16 mouse cellular contexts compared by ENCODE assay signal in genomic region chr7:129800461-129800867, GRCm38 (mm10).
DNase-seq lines count a peak whose midpoint lies in the region; ATAC-seq and TF ChIP-seq lines count a peak whose summit lies in the region.
"Had no signal": no experiment of that assay in that cellular context is flagged by ENCODE, and none has a peak within 500 bp of the region (broad histone marks: within the 10 kb centered on the region; RNA-seq: fewer than 3 reads in every experiment).

No protein-coding gene starts in this region.

- ATAC-seq in CD4-positive, CD25-positive, alpha-beta regulatory T cell, adult 4 months, result no peak
- peak; percentile 88 for ATAC-seq in lung, embryonic 14.5 days (ENCODE audit: insufficient read depth)
- ATAC-seq in intestine, embryonic 16.5 days, result peak; percentile 77
- no peak for ATAC-seq in heart, embryonic 11.5 days (replicated peaks; ENCODE audit: insufficient number of reproducible peaks, low FRiP score, low TSS enrichment)
- ATAC-seq: midbrain, embryonic 15.5 days; Patski had no signal

- H3K9ac ChIP-seq in lung, embryonic 14.5 days, result no peak overlapping the region
- H3K9ac ChIP-seq in intestine, embryonic 16.5 days (ENCODE audit: low read depth, low read length), result no peak overlapping the region
- H3K9ac ChIP-seq in heart, embryonic 11.5 days (ENCODE audit: low read depth, low read length), result no peak overlapping the region
- H3K9ac ChIP-seq: embryonic facial prominence, embryonic 12.5 days; heart, embryonic 12.5 days; midbrain, embryonic 15.5 days had no signal

- no peaks in the 10 kb centered on the region for H3K9me3 ChIP-seq in lung, embryonic 14.5 days (ENCODE audit: low read depth, low read length)
- H3K9me3 ChIP-seq in intestine, embryonic 16.5 days (ENCODE audit: control insufficient read depth, low read length), result no peaks in the 10 kb centered on the region
- H3K9me3 ChIP-seq in heart, embryonic 11.5 days (replicated peaks; ENCODE audit: control insufficient read depth, low read length), result no peaks in the 10 kb centered on the region
- H3K9me3 ChIP-seq: embryonic facial prominence, embryonic 12.5 days; heart, embryonic 12.5 days; midbrain, embryonic 15.5 days had no signal

- H3K4me1 ChIP-seq in lung, embryonic 14.5 days (ENCODE audit: insufficient read depth), result peaks cover 35% of the 10 kb centered on the region
- H3K4me1 ChIP-seq in lung, adult 2 months (ENCODE audit: control insufficient read depth, insufficient read depth, low read length), result no peaks in the 10 kb centered on the region
- H3K4me1 ChIP-seq in intestine, embryonic 16.5 days (ENCODE audit: control insufficient read depth, insufficient read depth, low read length), result peaks cover 30% of the 10 kb centered on the region
- H3K4me1 ChIP-seq in heart, embryonic 11.5 days (ENCODE audit: control insufficient read depth, insufficient read depth, low read length), result peaks cover 16% of the 10 kb centered on the region

- 25% methylated on average over 6 of the region's 6 CpGs for WGBS in lung, embryonic 14.5 days
- WGBS in lung, adult 2 months, result 29% methylated on average over 6 of the region's 6 CpGs
- WGBS in intestine, embryonic 16.5 days, result 42% methylated on average over 6 of the region's 6 CpGs
- 58% methylated on average over 6 of the region's 6 CpGs for WGBS in heart, embryonic 11.5 days (ENCODE audit: insufficient replicate concordance)

- DNase-seq in CD4-positive, CD25-positive, alpha-beta regulatory T cell, adult 2 months (ENCODE audit: low read depth, low spot score), result peak; percentile 13
- peak; percentile 90 for DNase-seq in lung, embryonic 14.5 days
- no peak for DNase-seq in lung, adult 2 months
- peak; percentile 38 to 39 for DNase-seq in thymus, postnatal 10 days (ENCODE audit: low spot score in 2 of 2)
- no peak for DNase-seq in heart, adult 9 months (ENCODE audit: low spot score in 2 of 2)
- DNase-seq: cerebellum, adult 11 months; gastrocnemius, postnatal 36 days; heart, postnatal 4 days; liver had no signal

- no peak for TF ChIP-seq CTCF in lung, embryonic 14.5 days (IDR thresholded peaks at IDR 0.05; ENCODE audit: low read depth)
- TF ChIP-seq CTCF in lung, adult 2 months (IDR thresholded peaks at IDR 0.05; ENCODE audit: insufficient read depth, low read length), result no peak

- peak overlapping the region; percentile 81; the same call in 1 of the 2 replicates for H3K27ac ChIP-seq in lung, embryonic 14.5 days (ENCODE audit: low read depth)
- no peak overlapping the region for H3K27ac ChIP-seq in intestine, embryonic 16.5 days (ENCODE audit: low read length)
- no peak overlapping the region for H3K27ac ChIP-seq in heart, embryonic 11.5 days (ENCODE audit: low read depth, low read length)
- H3K27ac ChIP-seq: midbrain, embryonic 15.5 days had no signal

- H3K27me3 ChIP-seq in lung, embryonic 14.5 days (ENCODE audit: insufficient read depth, low read length), result no peaks in the 10 kb centered on the region
- no peaks in the 10 kb centered on the region for H3K27me3 ChIP-seq in intestine, embryonic 16.5 days (replicated peaks; ENCODE audit: control insufficient read depth, insufficient read depth, low read length)
- H3K27me3 ChIP-seq in heart, embryonic 11.5 days (ENCODE audit: control insufficient read depth, insufficient read depth, low read length), result no peaks in the 10 kb centered on the region
- H3K27me3 ChIP-seq: embryonic facial prominence, embryonic 12.5 days; heart, embryonic 12.5 days; Patski had no signal

- H3K36me3 ChIP-seq in lung, embryonic 14.5 days (ENCODE audit: insufficient read depth), result no peaks in the 10 kb centered on the region
- no peaks in the 10 kb centered on the region for H3K36me3 ChIP-seq in intestine, embryonic 16.5 days (ENCODE audit: control insufficient read depth, insufficient read depth, low read length)
- no peaks in the 10 kb centered on the region for H3K36me3 ChIP-seq in heart, embryonic 11.5 days (ENCODE audit: control insufficient read depth, insufficient read depth, low read length)
- H3K36me3 ChIP-seq: embryonic facial prominence, embryonic 12.5 days; heart, embryonic 12.5 days; midbrain, embryonic 15.5 days had no signal

- no peak overlapping the region for H3K4me3 ChIP-seq in lung, embryonic 14.5 days (ENCODE audit: low read depth, low read length)
- no peak overlapping the region for H3K4me3 ChIP-seq in lung, adult 2 months (replicated peaks; ENCODE audit: extremely low read depth, low read depth, low read length)
- H3K4me3 ChIP-seq in intestine, embryonic 16.5 days (ENCODE audit: low read length), result no peak overlapping the region
- no peak overlapping the region for H3K4me3 ChIP-seq in heart, embryonic 11.5 days (ENCODE audit: low read depth, low read length)
- H3K4me3 ChIP-seq: embryonic facial prominence, embryonic 12.5 days; heart, embryonic 12.5 days; midbrain, embryonic 15.5 days had no signal

- H3K4me2 ChIP-seq in lung, embryonic 14.5 days, result no peak overlapping the region
- no peak overlapping the region for H3K4me2 ChIP-seq in intestine, embryonic 16.5 days (ENCODE audit: low read depth, low read length)
- no peak overlapping the region for H3K4me2 ChIP-seq in heart, embryonic 11.5 days
- H3K4me2 ChIP-seq: embryonic facial prominence, embryonic 12.5 days; heart, embryonic 12.5 days; midbrain, embryonic 15.5 days had no signal

- no peak for TF ChIP-seq POLR2A in lung, adult 2 months (IDR thresholded peaks at IDR 0.05; ENCODE audit: borderline replicate concordance, extremely low read depth, low read depth, low read length)

Comparison
In these comparisons a context has a peak if more than half of its experiments do, and no peak if none do; other contexts are left out.
1. DNase-seq: peak in CD4-positive, CD25-positive, alpha-beta regulatory T cell, adult 2 months (single experiment), lung, embryonic 14.5 days (single experiment) and thymus, postnatal 10 days (2 of 2); none in lung, adult 2 months (single experiment) and heart, adult 9 months (0 of 2).
2. ATAC-seq: peak in lung, embryonic 14.5 days (single experiment) and intestine, embryonic 16.5 days (single experiment); none in CD4-positive, CD25-positive, alpha-beta regulatory T cell, adult 4 months (single experiment) and heart, embryonic 11.5 days (single experiment).